Mouse (Mus musculus): Measurements from ENCODE around the gene Gal3st4. TPM values are rescaled to one million over a fixed set of nuclear protein-coding genes. Genes with fewer than 3 reads are reported as not detected.
A peak's percentile ranks its signal among the peaks of the same experiment; 100 is the strongest.
"Not testable (repeated sequence)": the region's sequence is repeated elsewhere in the genome, so short reads cannot be mapped to it uniquely, and the experiment has no call there.

The Gal3st4 gene
- total RNA-seq, 2 experiments from 2014 or later = 3.2 to 3.7 TPM

DNA sequence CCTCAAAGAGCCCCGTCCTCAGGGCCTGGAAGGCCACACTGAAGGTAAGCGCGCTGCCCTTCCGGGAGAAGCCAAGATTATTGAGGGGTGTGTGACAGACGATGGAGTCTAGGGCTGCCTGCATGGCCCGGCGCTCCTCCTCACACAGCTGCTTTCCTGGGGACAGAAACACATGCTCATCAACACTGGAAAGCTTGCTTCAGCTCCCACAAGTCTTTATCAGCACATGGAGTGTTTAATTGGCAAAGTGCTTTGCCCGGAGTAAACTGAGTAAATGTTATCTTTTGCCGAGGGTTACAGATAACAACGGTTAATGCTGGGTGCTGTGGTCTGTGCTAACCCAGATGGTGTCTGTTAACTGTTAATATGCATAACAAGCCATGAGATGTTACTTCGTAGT is 11.8 kb downstream of the Gal3st4 start:
- DNase-seq = no peak

DNA sequence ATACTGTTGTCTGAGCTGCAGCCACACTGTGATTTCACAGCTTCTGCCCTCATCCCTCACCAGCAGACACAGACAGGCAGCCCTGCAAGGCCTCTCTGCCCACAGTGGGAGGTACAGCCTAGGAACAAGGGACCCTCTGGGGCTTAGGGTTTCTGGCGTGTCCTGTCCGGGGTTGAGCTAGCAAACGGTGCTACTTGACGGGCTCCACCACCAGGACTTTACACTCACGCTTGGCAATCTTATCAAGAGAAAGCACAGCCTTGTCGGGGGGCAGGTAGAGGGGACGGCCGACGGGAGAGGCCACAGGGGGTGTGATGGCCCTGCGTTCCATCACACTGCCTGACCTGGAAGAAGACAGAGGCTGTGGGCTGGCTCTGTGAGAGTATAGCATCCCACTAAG is 12.6 kb downstream of the Gal3st4 start:
- DNase-seq = no peak

DNA sequence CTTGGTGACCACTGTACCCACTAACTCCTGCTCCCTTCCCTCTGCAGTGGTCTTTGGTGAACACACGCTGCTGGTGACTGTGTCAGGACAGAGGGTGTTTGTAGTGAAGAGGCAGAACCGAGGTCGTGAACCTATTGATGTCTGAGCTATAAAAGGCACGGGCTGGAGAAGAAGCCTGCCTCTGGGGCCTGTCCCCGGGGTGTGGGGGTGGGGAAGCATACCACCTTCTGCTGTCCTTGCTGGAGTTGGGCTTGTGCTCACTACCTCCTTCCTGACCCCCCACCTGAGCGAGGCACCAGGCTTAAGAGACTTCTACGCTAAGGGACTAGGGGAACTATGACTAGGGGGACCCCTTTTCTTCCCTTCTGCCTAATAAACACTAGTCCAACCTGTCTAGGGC is 13.6 kb downstream of the Gal3st4 start:
- DNase-seq = no peak

DNA sequence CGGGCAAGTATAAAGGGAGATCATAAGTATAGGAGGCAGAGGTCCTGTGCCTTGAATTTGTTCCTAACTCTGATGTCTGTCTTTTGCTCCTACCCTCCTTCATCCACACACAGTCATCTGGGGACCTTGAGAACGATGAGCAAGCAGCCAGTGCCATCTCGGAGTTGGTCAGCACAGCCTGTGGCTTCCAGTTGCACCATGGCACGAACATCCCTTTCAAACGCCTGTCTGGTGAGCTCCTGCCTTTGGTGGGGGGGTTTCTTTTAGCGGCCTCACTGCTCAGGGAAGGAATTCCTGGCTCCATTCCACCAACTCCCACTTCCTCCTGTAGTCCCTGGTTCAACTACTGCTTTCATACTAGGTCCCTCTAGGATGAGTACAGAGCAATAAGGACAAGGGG is 14.1 kb downstream of the Gal3st4 start:
- DNase-seq = no peak

- DNase-seq = no peak
Observed at GRCm38 (mm10) chr5:138258078-138258477, 14.6 kb downstream of the Gal3st4 start.

GRCm38 (mm10) chr5:138257585-138257978 is 15.1 kb downstream of the Gal3st4 start:
- DNase-seq = no peak

- no peak for DNase-seq
Observed at GRCm38 (mm10) chr5:138256966-138257584, 15.6 kb downstream of the Gal3st4 start.

DNA sequence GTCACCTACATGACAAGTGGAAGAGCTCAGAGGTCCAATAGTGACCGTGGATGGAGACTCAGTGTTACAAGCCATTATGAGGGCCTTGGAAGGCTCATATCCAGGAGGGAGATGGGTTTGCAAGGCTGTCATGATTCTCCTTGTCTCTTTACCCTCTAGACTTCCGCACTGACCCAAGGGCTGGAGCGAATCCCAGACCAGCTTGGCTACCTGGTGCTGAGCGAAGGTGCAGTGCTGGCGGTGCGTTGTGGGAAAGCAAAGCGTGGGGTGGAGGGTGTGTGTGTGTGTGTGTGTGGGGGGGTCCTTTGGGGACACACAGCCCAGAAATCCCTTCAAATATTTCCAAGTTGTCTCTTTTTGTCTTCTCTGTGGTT is 16.6 kb downstream of the Gal3st4 start:
- DNase-seq = no peak

- DNase-seq = peak; percentile 92 to 94
Observed at GRCm38 (mm10) chr5:138255353-138256093, 17.1 kb downstream of the Gal3st4 start, which contains the start of gene Lamtor4. Gene Lamtor4, plus strand, starts transcription at chr5:138255482.

DNA sequence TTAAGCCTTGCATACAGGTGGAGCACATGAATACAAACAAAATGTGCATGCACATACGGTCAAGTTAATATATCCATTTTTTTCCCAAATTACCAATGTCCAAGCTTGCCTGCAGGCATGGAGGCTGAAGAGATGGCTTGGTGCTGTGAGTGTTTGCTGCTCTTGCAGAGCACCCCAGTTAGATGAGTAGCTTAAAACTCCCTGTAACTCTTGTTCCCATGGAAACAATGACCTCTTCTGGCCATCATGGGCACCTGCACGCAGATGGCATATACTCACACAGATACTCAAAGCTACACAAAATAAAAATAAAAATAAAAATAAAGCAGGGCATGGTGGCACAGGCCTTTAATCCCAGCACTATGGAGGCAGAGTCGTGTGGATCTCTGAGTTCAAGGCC is 19.6 kb downstream of the Gal3st4 start:
- DNase-seq = no peak

DNA sequence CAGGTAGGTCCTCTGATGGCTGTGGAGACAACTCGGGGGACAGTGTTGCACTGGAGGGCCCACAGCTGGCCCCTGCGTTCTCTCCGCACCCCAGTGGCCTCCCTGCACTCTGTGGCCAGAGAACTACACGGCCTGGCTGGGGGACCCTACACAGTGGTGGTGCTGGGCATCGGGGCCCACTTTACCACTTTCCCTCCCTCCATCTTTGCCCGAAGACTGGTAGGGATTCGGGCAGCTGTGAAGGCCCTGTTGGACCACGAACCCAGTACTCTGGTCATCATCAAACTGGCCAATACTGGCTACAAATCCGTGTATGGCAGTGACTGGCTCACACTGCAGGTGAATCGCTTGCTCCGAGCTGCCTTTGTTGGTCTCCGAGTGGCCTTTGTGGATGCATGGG is 21.5 kb downstream of the Gal3st4 start:
- DNase-seq = no peak

- no peak for DNase-seq
Observed at GRCm38 (mm10) chr5:138241511-138241910, 31.1 kb downstream of the Gal3st4 start.

- no peak for DNase-seq
Observed at GRCm38 (mm10) chr5:138234224-138234623, 38.4 kb downstream of the Gal3st4 start.

DNA sequence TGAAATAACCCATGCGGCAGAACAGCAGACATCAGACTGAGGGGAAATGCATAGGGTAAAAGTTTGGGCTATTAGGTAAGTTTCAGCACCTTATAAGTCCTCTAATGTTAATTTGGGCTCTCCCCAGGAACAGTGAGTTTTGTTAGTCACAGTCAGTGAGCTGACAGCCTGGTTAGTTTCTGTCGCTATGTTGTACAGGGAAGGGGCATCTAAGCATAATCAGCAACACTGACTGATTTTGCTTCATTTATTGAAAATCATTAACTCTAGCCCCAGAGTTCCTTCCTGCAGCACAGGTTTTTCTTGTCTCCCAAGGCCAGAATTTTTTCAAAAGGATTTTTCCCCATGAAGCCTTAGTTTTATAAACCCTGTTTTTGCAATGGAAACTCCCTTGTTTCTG is 38.9 kb downstream of the Gal3st4 start:
- DNase-seq = no peak

- DNase-seq = no peak
Observed at GRCm38 (mm10) chr5:138229511-138229910, 43.1 kb downstream of the Gal3st4 start.

GRCm38 (mm10) chr5:138228026-138228425 is 44.6 kb downstream of the Gal3st4 start:
- DNase-seq = no peak

GRCm38 (mm10) chr5:138227367-138227766 is 45.3 kb downstream of the Gal3st4 start:
- DNase-seq = no peak

DNA sequence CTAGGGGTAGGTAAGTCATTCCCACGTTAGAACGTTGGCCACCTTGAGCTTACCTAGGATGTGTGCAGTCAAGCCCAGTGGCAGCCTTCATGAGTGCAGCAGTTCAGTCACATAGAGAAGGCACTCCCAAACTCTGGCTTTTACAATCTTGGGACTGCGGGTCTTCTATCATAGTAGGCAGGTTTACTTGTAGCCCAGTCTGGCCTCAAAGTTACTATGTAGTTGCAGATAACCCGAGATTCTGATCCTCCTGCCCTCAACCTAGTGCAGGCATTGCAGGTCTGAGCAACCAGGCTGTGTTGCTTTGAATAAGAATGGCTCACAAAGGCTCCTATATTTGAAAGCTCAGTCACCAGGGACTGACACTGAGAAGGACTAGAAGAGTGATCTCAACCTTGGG is 46.1 kb downstream of the Gal3st4 start:
- DNase-seq = no peak

DNA sequence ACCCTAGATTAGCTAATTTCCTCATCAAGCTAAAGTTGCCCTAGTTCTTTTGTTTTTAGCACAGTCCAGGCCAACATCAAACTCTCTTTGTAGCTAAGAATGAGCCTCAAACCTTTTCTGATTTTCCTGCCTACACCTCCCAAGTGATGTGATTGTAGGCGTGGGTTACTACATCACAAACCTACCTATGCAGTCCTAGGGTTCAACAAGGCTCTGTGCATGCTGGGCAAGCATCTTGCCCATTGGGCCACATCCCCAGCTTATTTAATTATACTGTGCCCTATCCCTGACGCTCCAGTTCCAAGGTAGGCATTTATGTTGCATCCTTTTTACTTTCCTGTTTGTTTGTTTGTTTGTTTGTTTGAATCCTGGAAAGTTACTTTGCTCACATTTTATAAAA is 46.9 kb downstream of the Gal3st4 start, which contains the start of gene Nxpe5:
Gene Nxpe5, plus strand, starts transcription at position 199 of the 400 bp plus-strand sequence.
- no peak for DNase-seq

GRCm38 (mm10) chr5:138223287-138223686 is 49.4 kb downstream of the Gal3st4 start:
- no peak for DNase-seq

- DNase-seq = peak; percentile 77 to 85
Observed at GRCm38 (mm10) chr5:138222111-138222510, 50.5 kb downstream of the Gal3st4 start.

- DNase-seq = no peak
Observed at GRCm38 (mm10) chr5:138219864-138220263, 52.8 kb downstream of the Gal3st4 start.

DNA sequence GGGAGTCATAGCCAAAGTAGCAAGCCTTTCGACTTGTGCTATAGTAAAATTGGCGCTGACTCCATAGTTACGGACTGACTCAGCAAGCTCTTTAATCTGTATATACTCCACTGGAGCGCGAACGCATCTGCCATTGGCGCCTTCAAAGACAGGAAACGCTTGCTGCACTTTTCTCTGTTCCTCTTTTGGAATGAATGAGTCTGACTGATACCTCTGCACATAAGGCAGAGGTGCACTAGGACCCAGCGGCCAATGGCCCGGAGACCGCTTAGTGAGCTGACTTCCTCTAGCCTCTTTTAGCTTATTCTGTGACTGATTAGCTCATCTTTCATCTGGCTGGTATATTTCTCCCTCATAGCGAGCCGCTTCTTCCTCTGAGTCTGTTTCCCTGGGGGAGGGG is 56.0 kb downstream of the Gal3st4 start:
- not testable (repeated sequence) for DNase-seq
